Mouse (Mus musculus): Measurements from ENCODE around the gene Naf1. TPM values are rescaled to one million over a fixed set of nuclear protein-coding genes. Genes with fewer than 3 reads are reported as not detected.

Gene Naf1
- polyA plus RNA-seq, 1 experiment from 2014 or later = 4.2 TPM

- Histone ChIP-seq H3K4me3 (no peak overlapping the region), H3K9me3 (no peaks in the 10 kb centered on the region), H3K36me3 (replicated peaks) (no peaks in the 10 kb centered on the region), H3K27me3 (ENCODE audit: poor library complexity, severe bottlenecking) (no peaks in the 10 kb centered on the region), H3K27ac (no peak overlapping the region), H3K4me1 (no peaks in the 10 kb centered on the region)
- 45% methylated on average over 6 of the region's 6 CpGs for WGBS
- no peak for DNase-seq (ENCODE audit: extremely low spot score, low spot score)
Measured at GRCm38 (mm10) chr8:66910684-66911083, 50.7 kb downstream of the Naf1 start.

GRCm38 (mm10) chr8:66913616-66914536, 53.9 kb downstream of the Naf1 start:
- H3K4me1 ChIP-seq = no peaks in the 10 kb centered on the region
- no peaks in the 10 kb centered on the region for H3K9me3 ChIP-seq
- 70% methylated on average over 14 of the region's 14 CpGs for WGBS
- H3K27me3 ChIP-seq (ENCODE audit: poor library complexity, severe bottlenecking) = no peaks in the 10 kb centered on the region
- no peak for DNase-seq (ENCODE audit: extremely low spot score, low spot score)
- no peaks in the 10 kb centered on the region for H3K36me3 ChIP-seq (replicated peaks)
- H3K27ac ChIP-seq = no peak overlapping the region
- no peak overlapping the region for H3K4me3 ChIP-seq

- no peaks in the 10 kb centered on the region for H3K4me1 ChIP-seq
- H3K27ac ChIP-seq = no peak overlapping the region
- no peak for DNase-seq (ENCODE audit: extremely low spot score, low spot score)
- H3K27me3 ChIP-seq (ENCODE audit: poor library complexity, severe bottlenecking) = no peaks in the 10 kb centered on the region
- no peaks in the 10 kb centered on the region; the same call in 1 of the 2 replicates for H3K9me3 ChIP-seq
- 76% methylated on average over 7 of the region's 7 CpGs for WGBS
- H3K4me3 ChIP-seq = no peak overlapping the region
- H3K36me3 ChIP-seq (replicated peaks) = no peaks in the 10 kb centered on the region
Measured at GRCm38 (mm10) chr8:66916056-66916455, 56.0 kb downstream of the Naf1 start.

GRCm38 (mm10) chr8:66917695-66918467, 57.9 kb downstream of the Naf1 start:
- H3K9me3 ChIP-seq = no peaks in the 10 kb centered on the region; the same call in 1 of the 2 replicates
- no peaks in the 10 kb centered on the region for H3K36me3 ChIP-seq (replicated peaks)
- 0 out of 2 replicates have a peak overlapping the region, but pooled peaks have one; percentile 25 for H3K27ac ChIP-seq
- no peak for DNase-seq (ENCODE audit: extremely low spot score, low spot score)
- no peak overlapping the region for H3K4me3 ChIP-seq
- no peaks in the 10 kb centered on the region for H3K27me3 ChIP-seq (ENCODE audit: poor library complexity, severe bottlenecking)
- H3K4me1 ChIP-seq = no peaks in the 10 kb centered on the region
- WGBS = 65% methylated on average over 6 of the region's 6 CpGs

GRCm38 (mm10) chr8:66918471-66918870, 58.5 kb downstream of the Naf1 start:
- Histone ChIP-seq H3K4me3 (no peak overlapping the region), H3K36me3 (replicated peaks) (no peaks in the 10 kb centered on the region), H3K4me1 (no peaks in the 10 kb centered on the region), H3K9me3 (no peaks in the 10 kb centered on the region; the same call in 1 of the 2 replicates), H3K27ac (no peak overlapping the region), H3K27me3 (ENCODE audit: poor library complexity, severe bottlenecking) (no peaks in the 10 kb centered on the region)
- WGBS = 78% methylated on average over 4 of the region's 4 CpGs
- DNase-seq (ENCODE audit: extremely low spot score, low spot score) = no peak

- H3K27me3 ChIP-seq (ENCODE audit: poor library complexity, severe bottlenecking) = no peaks in the 10 kb centered on the region
- WGBS = 92% methylated on average over 4 of the region's 4 CpGs
- no peaks in the 10 kb centered on the region for H3K36me3 ChIP-seq (replicated peaks)
- no peak overlapping the region for H3K27ac ChIP-seq
- DNase-seq (ENCODE audit: extremely low spot score, low spot score) = no peak
- no peaks in the 10 kb centered on the region for H3K4me1 ChIP-seq
- no peaks in the 10 kb centered on the region for H3K9me3 ChIP-seq
- no peak overlapping the region for H3K4me3 ChIP-seq
Measured at GRCm38 (mm10) chr8:66933746-66934145, 73.7 kb downstream of the Naf1 start.

- 91% methylated on average over 3 of the region's 3 CpGs for WGBS
- H3K9me3 ChIP-seq = no peaks in the 10 kb centered on the region
- H3K4me1 ChIP-seq = no peaks in the 10 kb centered on the region
- no peak overlapping the region for H3K27ac ChIP-seq
- no peak for DNase-seq (ENCODE audit: extremely low spot score, low spot score)
- no peaks in the 10 kb centered on the region for H3K27me3 ChIP-seq (ENCODE audit: poor library complexity, severe bottlenecking)
- no peaks in the 10 kb centered on the region for H3K36me3 ChIP-seq (replicated peaks)
- H3K4me3 ChIP-seq = no peak overlapping the region
Measured at GRCm38 (mm10) chr8:66936236-66936635, 76.2 kb downstream of the Naf1 start.

Other genes starting within 250 kb of the Naf1 start
- 0.15 and 0.16 TPM in 2 replicates for gene Npy5r, start 172.1 kb upstream of the Naf1 start, polyA plus RNA-seq (2016; fragmentation: Nextera tagmentation; extraction: Ambion mirVana)
- gene Npy1r, start 163.0 kb upstream of the Naf1 start, polyA plus RNA-seq (2016; fragmentation: Nextera tagmentation; extraction: Ambion mirVana) = 0.05 and 0.21 TPM in 2 replicates

Measured in forebrain, embryonic 10.5 days (tissue).